ENCODE assay signal across 26 mouse cellular contexts in genomic region chr8:73313911-73314310, GRCm38 (mm10). TPM values are rescaled to one million over a fixed set of nuclear protein-coding genes. Genes with fewer than 3 reads are reported as not detected.
DNase-seq lines count a peak whose midpoint lies in the region; ATAC-seq and TF ChIP-seq lines count a peak whose summit lies in the region.
"Had no signal": no experiment of that assay in that cellular context is flagged by ENCODE, and none has a peak within 500 bp of the region (broad histone marks: within the 10 kb centered on the region; RNA-seq: fewer than 3 reads in every experiment).

No protein-coding gene starts in this region.

- WGBS in heart, embryonic 15.5 days: 89% methylated on average over 2 of the region's 2 CpGs
- 85% methylated on average over 2 of the region's 2 CpGs for whole genome bisulfite sequencing in lung, embryonic 14.5 days
- WGBS in lung, postnatal 0 days: 55% methylated on average over 2 of the region's 2 CpGs

- no peaks in the 10 kb centered on the region for H3K27me3 ChIP-seq in heart, embryonic 15.5 days
- H3K27me3 ChIP-seq in lung, embryonic 14.5 days (ENCODE audit: insufficient read depth, low read length): no peaks in the 10 kb centered on the region
- H3K27me3 ChIP-seq in lung, postnatal 0 days (replicated peaks; ENCODE audit: insufficient read depth, low read length): no peaks in the 10 kb centered on the region
- H3K27me3 ChIP-seq: embryonic facial prominence, embryonic 13.5 days; limb, embryonic 12.5 days had no signal

- H3K4me2 ChIP-seq in heart, embryonic 15.5 days: no peak overlapping the region
- H3K4me2 ChIP-seq in lung, embryonic 14.5 days: no peak overlapping the region
- H3K4me2 ChIP-seq in lung, postnatal 0 days (replicated peaks; ENCODE audit: low read depth, low read length): no peak overlapping the region
- H3K4me2 ChIP-seq: embryonic facial prominence, embryonic 13.5 days; hindbrain, embryonic 14.5 days; limb, embryonic 12.5 days; liver, embryonic 11.5 days; midbrain, embryonic 11.5 days had no signal

- H3K4me3 ChIP-seq in heart, embryonic 15.5 days: no peak overlapping the region
- no peak overlapping the region for H3K4me3 ChIP-seq in lung, embryonic 14.5 days (ENCODE audit: low read depth, low read length)
- no peak overlapping the region for H3K4me3 ChIP-seq in lung, postnatal 0 days (ENCODE audit: low read depth, low read length)
- H3K4me3 ChIP-seq: embryonic facial prominence, embryonic 13.5 days; erythroblast, embryonic 14.5 days; limb, embryonic 12.5 days had no signal

- no peak for ATAC-seq in heart, embryonic 15.5 days (replicated peaks; ENCODE audit: insufficient number of reproducible peaks, insufficient read depth, low FRiP score, low read depth)
- no peak for ATAC-seq in lung, embryonic 14.5 days (ENCODE audit: insufficient read depth)
- no peak for ATAC-seq in lung, postnatal 0 days
- ATAC-seq in hematopoietic stem cell, adult 5-6 weeks (replicated peaks in 1 of 2; ENCODE audit: insufficient read depth in 1 of 2, low FRiP score in 2 of 2, low TSS enrichment in 1 of 2, low read depth in 1 of 2, poor library complexity in 2 of 2, severe bottlenecking in 2 of 2): peak; percentile 87 to 95
- no peak for ATAC-seq in megakaryocyte-erythroid progenitor cell, adult 5-6 weeks (replicated peaks; ENCODE audit: low FRiP score, low TSS enrichment, poor library complexity, severe bottlenecking)
- ATAC-seq: forebrain, postnatal 0 days; liver, postnatal 0 days; midbrain, embryonic 16.5 days had no signal

- TF ChIP-seq EP300 in lung, postnatal 0 days (IDR thresholded peaks at IDR 0.05): no peak

- H3K9me3 ChIP-seq in heart, embryonic 15.5 days (replicated peaks): no peaks in the 10 kb centered on the region
- H3K9me3 ChIP-seq in lung, embryonic 14.5 days (ENCODE audit: low read depth, low read length): no peaks in the 10 kb centered on the region
- no peaks in the 10 kb centered on the region for H3K9me3 ChIP-seq in lung, postnatal 0 days (ENCODE audit: low read length)
- H3K9me3 ChIP-seq: embryonic facial prominence, embryonic 13.5 days; limb, embryonic 12.5 days had no signal

- peak overlapping the region; percentile 86 for H3K27ac ChIP-seq in heart, embryonic 15.5 days
- no peak overlapping the region for H3K27ac ChIP-seq in lung, embryonic 14.5 days (ENCODE audit: low read depth)
- H3K27ac ChIP-seq in lung, postnatal 0 days (ENCODE audit: low read length): no peak overlapping the region
- H3K27ac ChIP-seq: embryonic facial prominence, embryonic 13.5 days; hindbrain, embryonic 14.5 days; limb, embryonic 12.5 days; macrophage had no signal

- no peak for TF ChIP-seq CTCF in lung, embryonic 14.5 days (IDR thresholded peaks at IDR 0.05; ENCODE audit: low read depth)
- no peak for TF ChIP-seq CTCF in lung, postnatal 0 days (IDR thresholded peaks at IDR 0.05)

- no peaks in the 10 kb centered on the region for H3K36me3 ChIP-seq in heart, embryonic 15.5 days
- no peaks in the 10 kb centered on the region for H3K36me3 ChIP-seq in lung, embryonic 14.5 days (ENCODE audit: insufficient read depth)
- H3K36me3 ChIP-seq in lung, postnatal 0 days (ENCODE audit: insufficient read depth, low read length): no peaks in the 10 kb centered on the region
- H3K36me3 ChIP-seq: embryonic facial prominence, embryonic 13.5 days; limb, embryonic 12.5 days had no signal

- no peak for DNase-seq in heart, adult 11 months
- peak; percentile 5 for DNase-seq in lung, embryonic 14.5 days
- DNase-seq in lung, postnatal 0 days (ENCODE audit: low spot score): no peak
- no peak for DNase-seq in cerebellum, postnatal 14 days
- DNase-seq: adrenal gland, adult 2 months; adrenal gland, postnatal 36 days; B cell, adult 2 months; cerebellum, adult 8-10 months; forebrain, postnatal 0 days; kidney, adult 9 months; kidney, postnatal 10 days; layer of hippocampus, adult 9-11 months; liver, postnatal 0 days; lung, postnatal 10 days; thymus, postnatal 4 days had no signal

- H3K4me1 ChIP-seq in heart, embryonic 15.5 days (replicated peaks): peaks cover 32% of the 10 kb centered on the region
- H3K4me1 ChIP-seq in lung, embryonic 14.5 days (ENCODE audit: insufficient read depth): no peaks in the 10 kb centered on the region
- peaks cover 8% of the 10 kb centered on the region; the same call in 1 of the 2 replicates for H3K4me1 ChIP-seq in lung, postnatal 0 days (ENCODE audit: insufficient read depth, low read depth, low read length)
- H3K4me1 ChIP-seq: embryonic facial prominence, embryonic 13.5 days; limb, embryonic 12.5 days had no signal

- no peak overlapping the region for H3K9ac ChIP-seq in heart, embryonic 15.5 days
- H3K9ac ChIP-seq in lung, embryonic 14.5 days: no peak overlapping the region
- no peak overlapping the region for H3K9ac ChIP-seq in lung, postnatal 0 days (replicated peaks; ENCODE audit: low read depth)
- H3K9ac ChIP-seq: embryonic facial prominence, embryonic 13.5 days; forebrain, postnatal 0 days; hindbrain, embryonic 14.5 days; limb, embryonic 12.5 days; liver, postnatal 0 days had no signal

RNA-seq across cellular contexts. Expression of gene Large1, which starts 39.4 kb away (rescaled TPM):
- polyA plus RNA-seq in heart, embryonic 15.5 days (2015; fragmentation: Nextera tagmentation; extraction: Ambion mirVana): 6.4 and 6.6 TPM in 2 replicates
- 8.7 and 9.9 TPM in 2 replicates for polyA plus RNA-seq in lung, embryonic 14.5 days (2014; fragmentation: Nextera tagmentation; extraction: Ambion mirVana)
- 5.2 and 5.6 TPM in 2 replicates for polyA plus RNA-seq in lung, postnatal 0 days (2015; fragmentation: Nextera tagmentation; extraction: Ambion mirVana)
- 5.2 and 5.5 TPM in 2 replicates for total RNA-seq in hematopoietic stem cell, adult 5-6 weeks (2017)
- total RNA-seq in megakaryocyte-erythroid progenitor cell, adult 5-6 weeks (2014; fragmentation: Nextera tagmentation): 1.5 TPM in 2 replicates
- 0.66 and 0.88 TPM in 2 replicates for total RNA-seq in megakaryocyte-erythroid progenitor cell, adult 5-6 weeks (2017)
- polyA plus RNA-seq: erythroblast, embryonic 14.5 days had no signal

Comparison
In these comparisons a context has a peak if more than half of its experiments do, and no peak if none do; other contexts are left out.
1. ATAC-seq: peak in hematopoietic stem cell, adult 5-6 weeks (2 of 2); none in heart, embryonic 15.5 days (single experiment), lung, embryonic 14.5 days (single experiment), lung, postnatal 0 days (single experiment) and megakaryocyte-erythroid progenitor cell, adult 5-6 weeks (single experiment).